Mouse (Mus musculus) MEL (cell line): ENCODE measurements around the gene 4930442H23Rik.

Experiments used
- CTCF ChIP-seq, 3 experiments: IDR thresholded peaks in 2 of 3; conservative IDR thresholded peaks in 1 of 3; 2 replicates each; pipeline ENCODE4 v1.5.1; 2011 to 2012; ENCODE audit warnings: low read length in 3 of 3, low read depth in 2 of 3, mild to moderate bottlenecking in 2 of 3, improper control_type of control experiment in 1 of 3, inconsistent platforms in 1 of 3, mixed read lengths in 1 of 3, moderate library complexity in 1 of 3; ENCODE audit not compliant: control insufficient read depth in 1 of 3, insufficient read depth in 1 of 3, poor library complexity in 1 of 3, severe bottlenecking in 1 of 3
- EP300 ChIP-seq, 2 experiments: IDR thresholded peaks; 2 replicates each; pipeline ENCODE4 v1.6.1; 2011; ENCODE audit warnings: improper control_type of control experiment in 2 of 2, low read length in 2 of 2, low read depth in 1 of 2, mild to moderate bottlenecking in 1 of 2
- ETS1 ChIP-seq: IDR thresholded peaks from 2 replicates; pipeline ENCODE4 v1.6.1; 2012; ENCODE audit warnings: low read depth, mild to moderate bottlenecking, inconsistent platforms, low read length, improper control_type of control experiment, moderate library complexity
- GATA1 ChIP-seq: IDR thresholded peaks from 2 replicates; pipeline ENCODE4 v1.6.1; 2011; ENCODE audit warnings: low read depth, low read length, improper control_type of control experiment
- JUND ChIP-seq: IDR thresholded peaks from 2 replicates; pipeline ENCODE4 v1.6.1; 2011; ENCODE audit warnings: low read depth, mild to moderate bottlenecking, improper control_type of control experiment, low read length
- MAFK ChIP-seq: IDR thresholded peaks from 2 replicates; pipeline ENCODE4 v1.6.1; 2011; ENCODE audit warnings: low read depth, mild to moderate bottlenecking, low read length, improper control_type of control experiment, borderline replicate concordance
- MAZ ChIP-seq: IDR thresholded peaks from 2 replicates; pipeline ENCODE4 v1.6.1; 2012; ENCODE audit warnings: low read depth, mild to moderate bottlenecking, inconsistent platforms, low read length, improper control_type of control experiment
- POLR2A ChIP-seq, 2 experiments: IDR thresholded peaks; 2 replicates each; pipeline ENCODE4 v1.6.1; 2011 to 2012; ENCODE audit warnings: low read length in 2 of 2, mild to moderate bottlenecking in 2 of 2, control low read depth in 1 of 2, improper control_type of control experiment in 1 of 2, low read depth in 1 of 2, moderate library complexity in 1 of 2; ENCODE audit not compliant: control insufficient read depth in 1 of 2, insufficient read depth in 1 of 2, poor library complexity in 1 of 2
- RAD21 ChIP-seq: IDR thresholded peaks from 2 replicates; pipeline ENCODE4 v1.6.1; 2011; ENCODE audit warnings: mild to moderate bottlenecking, low read depth, low read length, improper control_type of control experiment
- TAL1 ChIP-seq: IDR thresholded peaks from 2 replicates; pipeline ENCODE4 v1.6.1; 2012; ENCODE audit warnings: mild to moderate bottlenecking, inconsistent platforms, low read length, moderate library complexity, mixed read lengths
- TCF12 ChIP-seq: IDR thresholded peaks from 2 replicates; pipeline ENCODE4 v1.6.1; 2014; ENCODE audit warnings: low read depth, mild to moderate bottlenecking, inconsistent platforms, low read length, improper control_type of control experiment, moderate library complexity
- UBTF ChIP-seq: IDR thresholded peaks from 2 replicates; pipeline ENCODE4 v1.6.1; 2012; ENCODE audit warnings: low read depth, mild to moderate bottlenecking, inconsistent platforms, low read length, improper control_type of control experiment, moderate library complexity, borderline replicate concordance; ENCODE audit not compliant: insufficient read depth
- USF1 ChIP-seq: IDR thresholded peaks from 2 replicates; pipeline ENCODE4 v1.6.1; 2014; ENCODE audit warnings: low read depth, mild to moderate bottlenecking, inconsistent platforms, low read length, improper control_type of control experiment, moderate library complexity

DNA sequence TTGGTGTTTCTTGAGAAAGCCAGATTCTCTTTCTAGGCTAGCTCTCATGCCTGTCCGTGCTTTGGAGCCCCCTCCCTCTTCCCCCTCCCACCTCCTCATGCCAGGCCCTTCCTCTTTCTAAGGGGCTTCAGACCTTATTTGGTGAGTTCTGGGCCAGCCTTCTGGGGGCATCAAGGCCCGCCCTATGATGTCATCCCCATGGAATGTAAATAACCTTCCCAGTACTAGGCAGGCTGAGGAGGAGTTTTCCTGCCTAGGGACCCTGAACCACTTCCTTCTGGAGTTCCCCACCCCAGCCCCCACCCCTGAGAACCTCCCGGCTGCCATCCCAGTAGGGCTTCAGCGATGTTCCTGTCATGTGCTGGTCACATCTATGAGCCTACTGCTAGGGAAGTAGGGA lies 1.1 kb upstream of the 4930442H23Rik start:
- TF ChIP-seq GATA1 (no peak), EP300 (IDR thresholded peaks at IDR 0.05; ENCODE audit: low read depth in 1 of 2, low read length in 2 of 2) (no peak), CTCF (IDR thresholded peaks at IDR 0.05 in 2 of 3, conservative IDR thresholded peaks at IDR 0.05 in 1 of 3; ENCODE audit: control insufficient read depth in 1 of 3, insufficient read depth in 1 of 3, low read depth in 2 of 3, low read length in 3 of 3, poor library complexity in 1 of 3, severe bottlenecking in 1 of 3) (no peak), ETS1 (no peak), POLR2A (IDR thresholded peaks at IDR 0.05; ENCODE audit: control insufficient read depth in 1 of 2, insufficient read depth in 1 of 2, low read depth in 1 of 2, low read length in 2 of 2, poor library complexity in 1 of 2) (no peak), TAL1 (no peak), USF1 (no peak), TCF12 (no peak), RAD21 (no peak), UBTF (no peak), MAFK (no peak), MAZ (no peak), JUND (no peak)
